Mouse (Mus musculus): ENCODE measurements at regions not wholly inside any gene's neighbourhood (a gene's known extent, or its start where the extent isn't known, plus 50 kb on each side); places are given as distances from the start of the nearest gene placed in this dataset.

DNA sequence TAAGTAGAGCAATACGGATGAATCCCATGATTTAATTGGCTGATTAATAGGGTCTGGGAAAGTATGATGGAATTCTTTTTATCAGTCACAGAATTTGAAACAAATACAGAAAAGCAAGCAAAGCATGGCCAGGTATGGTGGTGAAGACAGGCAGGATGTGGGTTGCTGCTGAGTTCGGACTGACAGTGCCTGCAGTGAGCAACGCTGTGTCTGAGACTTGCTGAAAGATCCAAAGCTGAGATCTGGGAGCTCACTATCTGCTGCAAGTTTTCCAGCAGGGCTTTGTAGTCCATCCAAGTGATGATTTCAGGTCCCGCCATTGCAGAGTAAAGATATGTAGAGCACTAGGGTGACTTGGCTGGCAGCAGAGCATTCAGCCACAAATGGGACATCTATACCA is 189.3 kb upstream of the Ahr start:
- DNase-seq (ENCODE audit: extremely low spot score), result no peak

- DNase-seq (ENCODE audit: extremely low spot score), result no peak
Measured at GRCm38 (mm10) chr12:35712671-35713070, 177.8 kb upstream of the Ahr start.

- DNase-seq (ENCODE audit: extremely low spot score), result no peak
Measured at GRCm38 (mm10) chr12:35711549-35712070, 176.8 kb upstream of the Ahr start.

DNA sequence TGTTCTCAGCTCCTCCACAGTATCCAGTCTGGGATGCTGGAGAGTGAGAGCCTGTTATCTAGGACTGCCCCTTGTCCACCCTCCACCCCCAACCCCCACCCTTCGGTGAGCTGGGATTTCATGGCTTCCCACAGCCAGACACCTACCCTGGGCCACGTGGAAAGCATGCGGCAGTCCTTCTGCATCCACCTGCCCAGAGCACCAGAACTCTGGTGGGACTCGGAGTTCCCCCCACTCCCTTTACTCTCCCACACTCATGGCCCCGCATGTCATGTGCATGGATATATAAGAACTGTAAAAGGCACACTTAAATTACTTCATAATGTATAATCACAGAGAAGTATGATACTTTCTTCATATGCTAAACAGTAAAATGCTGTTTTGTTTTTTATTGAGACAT is 175.5 kb upstream of the Ahr start:
- no peak for DNase-seq (ENCODE audit: extremely low spot score)

GRCm38 (mm10) chr12:35703479-35703878 is 168.6 kb upstream of the Ahr start:
- DNase-seq (ENCODE audit: extremely low spot score), result no peak

DNA sequence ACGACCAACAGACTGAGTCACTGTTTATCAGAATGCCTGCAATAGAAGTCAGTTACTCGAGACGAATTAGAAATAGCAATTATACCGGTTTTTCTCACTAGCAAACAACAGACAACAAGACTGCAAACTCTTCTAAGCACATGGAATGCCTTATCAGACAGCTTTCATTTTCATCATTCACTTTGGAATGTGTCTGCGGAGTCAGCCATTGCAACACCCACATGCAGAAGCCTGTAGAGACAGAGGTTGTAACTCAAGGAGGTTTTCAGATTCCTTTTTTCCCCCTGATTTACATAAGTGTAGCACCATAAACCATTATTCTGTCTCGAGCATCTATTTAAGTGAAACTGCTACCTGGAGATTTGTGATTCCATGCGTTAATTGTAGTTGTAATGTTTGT is 167.8 kb upstream of the Ahr start:
- DNase-seq (ENCODE audit: extremely low spot score), result no peak

DNA sequence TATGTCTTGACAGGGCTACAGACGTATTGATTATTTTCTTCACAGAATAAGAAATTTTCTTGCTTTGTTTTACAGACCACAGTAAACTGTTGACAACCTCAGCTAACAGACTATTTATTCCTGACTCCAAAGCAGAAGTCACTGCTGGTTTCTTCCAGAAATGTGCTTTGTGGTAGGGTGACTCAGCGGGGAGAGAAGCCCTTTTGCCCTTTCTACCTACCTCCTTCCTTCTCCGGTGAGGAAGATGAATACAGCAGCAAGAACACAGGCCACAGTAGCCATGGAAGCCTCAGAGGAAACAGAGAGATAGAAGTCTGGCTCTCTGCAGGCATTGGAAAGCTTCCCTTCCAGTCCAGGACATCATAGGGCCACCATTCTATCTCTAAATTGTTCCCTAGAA is 159.4 kb upstream of the Ahr start:
- DNase-seq (ENCODE audit: extremely low spot score), result no peak

DNA sequence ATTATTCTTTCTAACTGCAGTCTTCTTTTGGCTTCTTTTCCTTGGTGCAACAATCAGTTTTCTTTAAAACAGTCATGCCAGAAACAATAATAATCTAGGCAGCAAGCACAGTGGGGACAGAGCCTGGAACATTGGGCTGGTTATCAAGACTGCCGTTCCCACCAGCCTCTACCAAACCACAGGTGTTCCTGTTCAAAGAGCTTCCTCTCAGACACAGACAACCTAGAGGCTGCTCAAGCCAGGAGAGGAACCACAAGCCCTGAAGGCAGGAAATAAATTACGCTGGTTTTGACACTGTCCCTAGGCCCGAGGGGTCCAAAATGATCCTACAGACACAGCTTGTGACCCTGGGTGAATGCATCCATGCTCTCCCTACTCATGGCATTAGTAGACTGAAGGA is 156.1 kb upstream of the Ahr start:
- DNase-seq (ENCODE audit: extremely low spot score), result no peak

GRCm38 (mm10) chr12:35686231-35686630 is 151.4 kb upstream of the Ahr start:
- DNase-seq (ENCODE audit: extremely low spot score), result no peak

GRCm38 (mm10) chr12:35685189-35685588 is 150.4 kb upstream of the Ahr start:
- DNase-seq (ENCODE audit: extremely low spot score), result no peak

- no peak for DNase-seq (ENCODE audit: extremely low spot score)
Measured at GRCm38 (mm10) chr12:35681864-35682449, 147.1 kb upstream of the Ahr start.

GRCm38 (mm10) chr12:35679903-35680302 is 145.1 kb upstream of the Ahr start:
- no peak for DNase-seq (ENCODE audit: extremely low spot score)

DNA sequence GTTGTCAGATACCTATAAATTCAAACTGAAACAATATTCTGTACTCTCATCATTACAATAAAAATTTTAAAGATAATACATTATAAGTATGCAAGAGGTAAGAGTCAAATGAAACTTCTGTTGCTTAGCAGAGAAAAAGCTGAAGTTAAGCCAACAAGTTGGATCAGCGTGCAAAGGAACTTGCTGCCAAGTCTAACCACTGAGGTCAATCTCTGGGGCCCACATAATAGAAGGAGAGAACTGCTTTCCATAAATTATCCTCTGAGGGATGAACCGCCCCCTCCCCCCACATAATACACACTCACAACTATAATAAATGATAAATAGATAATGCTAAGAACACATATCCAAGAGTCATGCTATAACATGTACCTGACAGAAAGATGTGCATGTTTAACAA is 144.2 kb upstream of the Ahr start:
- no peak for DNase-seq (ENCODE audit: extremely low spot score)

DNA sequence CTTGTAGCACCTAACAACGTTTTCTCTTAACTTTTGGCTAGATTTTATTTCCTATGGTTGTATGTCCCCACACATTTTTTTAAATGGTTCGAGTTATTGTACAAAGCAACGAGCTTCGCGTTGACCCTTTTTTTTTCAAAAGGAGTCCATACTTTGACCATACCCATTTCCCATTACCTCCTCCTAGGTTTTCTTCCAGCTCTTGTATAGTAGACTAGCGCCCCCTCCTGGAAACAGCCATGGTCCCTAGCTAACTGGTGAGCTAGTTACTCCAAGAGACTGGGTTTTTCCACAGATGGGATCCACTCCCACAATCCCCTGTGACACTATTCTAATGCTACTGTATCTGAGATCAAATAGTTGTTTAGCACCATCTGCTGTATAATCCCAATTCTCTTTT is 139.6 kb upstream of the Ahr start:
- DNase-seq (ENCODE audit: extremely low spot score), result peak; percentile 21

- DNase-seq (ENCODE audit: extremely low spot score), result no peak
Measured at GRCm38 (mm10) chr12:35670980-35671379, 136.1 kb upstream of the Ahr start.

DNA sequence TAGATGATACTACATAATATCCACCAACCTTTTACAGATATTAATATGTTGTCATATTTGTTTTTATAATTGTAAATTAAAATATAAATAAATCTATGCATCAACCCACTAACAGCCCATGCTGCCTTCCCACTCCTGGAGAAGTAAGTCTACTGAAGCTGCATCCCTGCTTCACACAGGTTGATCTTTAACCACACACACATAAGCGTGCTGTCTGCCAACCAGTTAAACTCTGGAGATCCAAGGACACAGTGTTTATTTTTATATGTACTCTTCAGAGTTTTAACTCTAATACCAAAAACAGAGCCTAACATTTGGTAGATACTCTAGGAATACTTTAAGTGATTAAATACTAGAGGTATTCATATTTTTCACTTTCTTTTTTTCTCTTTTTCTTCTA is 133.9 kb upstream of the Ahr start:
- DNase-seq (ENCODE audit: extremely low spot score), result no peak

- DNase-seq (ENCODE audit: extremely low spot score), result no peak
Measured at GRCm38 (mm10) chr12:35667705-35668104, 132.9 kb upstream of the Ahr start.

GRCm38 (mm10) chr12:35667218-35667617 is 132.4 kb upstream of the Ahr start:
- no peak for DNase-seq (ENCODE audit: extremely low spot score)

DNA sequence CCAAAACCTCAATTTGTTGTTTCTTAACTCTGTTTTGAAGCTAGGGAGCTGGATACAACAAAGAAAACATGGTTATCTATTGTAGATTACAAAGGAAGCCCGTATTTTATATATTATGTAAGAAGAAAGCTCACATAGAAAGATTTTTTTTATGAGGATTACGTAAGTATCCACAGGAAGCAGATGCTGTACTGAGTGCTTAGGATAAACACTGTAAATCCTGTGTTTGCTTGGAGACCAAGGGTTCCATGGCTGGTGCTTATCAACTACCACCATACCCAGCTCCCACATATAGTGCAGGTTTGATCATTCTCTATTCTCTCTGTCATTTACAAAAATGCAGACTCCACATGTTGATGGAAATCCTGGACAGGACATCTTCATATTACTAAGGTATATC is 131.2 kb upstream of the Ahr start:
- DNase-seq (ENCODE audit: extremely low spot score), result no peak

GRCm38 (mm10) chr12:35663062-35663461 is 128.2 kb upstream of the Ahr start:
- DNase-seq (ENCODE audit: extremely low spot score), result no peak

DNA sequence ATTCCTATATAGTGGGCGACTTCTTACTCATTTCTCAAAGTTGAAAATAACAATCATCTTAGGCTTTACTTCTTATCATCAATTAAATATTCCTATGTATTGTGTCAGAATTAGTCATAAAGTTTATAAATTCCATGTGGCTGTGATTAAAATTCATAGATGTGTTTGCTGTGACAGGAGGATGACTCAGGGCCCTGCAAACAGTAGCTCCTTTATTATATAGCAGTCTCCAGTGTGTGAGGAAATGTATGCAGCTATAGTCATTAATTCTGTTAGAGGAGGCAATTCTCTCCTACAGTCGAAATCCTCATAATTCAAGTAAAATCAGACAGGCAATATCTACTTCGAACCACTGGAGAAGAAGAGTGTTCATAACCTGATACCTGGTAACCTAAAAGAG is 121.7 kb upstream of the Ahr start:
- DNase-seq (ENCODE audit: extremely low spot score), result no peak

GRCm38 (mm10) chr12:35649772-35650171 is 114.9 kb upstream of the Ahr start:
- DNase-seq (ENCODE audit: extremely low spot score), result no peak

GRCm38 (mm10) chr12:35642473-35642872 is 107.6 kb upstream of the Ahr start:
- DNase-seq (ENCODE audit: extremely low spot score), result no peak

DNA sequence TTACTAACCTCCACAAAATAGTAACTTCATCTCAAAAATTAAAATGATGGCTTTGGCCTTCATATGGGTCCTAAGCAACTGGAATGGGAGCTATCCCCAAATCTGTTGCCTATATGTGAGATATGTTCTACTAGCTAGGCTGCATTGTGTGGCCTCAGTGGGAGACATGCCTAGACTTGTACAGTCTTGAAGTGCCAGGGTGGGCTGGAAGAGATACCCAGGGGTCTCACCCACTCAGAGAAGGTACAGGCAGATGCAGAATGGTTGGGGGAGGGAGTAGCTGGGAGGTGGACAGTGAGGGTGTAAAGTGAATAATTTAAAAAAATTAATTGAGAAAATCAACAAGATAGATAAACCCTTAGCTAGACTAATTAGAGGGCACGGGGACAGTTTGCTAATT is 106.9 kb upstream of the Ahr start:
- no peak for DNase-seq (ENCODE audit: extremely low spot score)
